Mouse (Mus musculus) forebrain, embryonic 14.5 days (tissue): ENCODE measurements around the gene Usp30. TPM values are rescaled to one million over a fixed set of nuclear protein-coding genes. Genes with fewer than 3 reads are reported as not detected.

Experiments
- ATAC-seq: fragments of 200-750 bp; cut with Nextera tagmentation; 2 replicates; pipeline ENCODE4 v1.8.0; 2017; ENCODE audit warnings: mild to moderate bottlenecking, moderate library complexity
- DNase-seq: peaks from one replicate; pipeline ENCODE4 v3.0.0-alpha.2; 2015; ENCODE audit warnings: low spot score
- H3K27ac ChIP-seq: fragments of 300-500 bp; sonication (generic); 2 replicates; pipeline ENCODE4 v1.5.1; 2014; ENCODE audit warnings: low read depth, mild to moderate bottlenecking, control low read depth, low read length, moderate library complexity
- H3K27me3 ChIP-seq: fragments of 300-500 bp; sonication (generic); replicated peaks from 2 replicates; pipeline ENCODE4 v1.6.1; 2014; ENCODE audit warnings: low read length, control low read depth, mixed read lengths; ENCODE audit not compliant: control insufficient read depth, insufficient read depth
- H3K36me3 ChIP-seq: fragments of 300-500 bp; sonication (generic); 2 replicates; pipeline ENCODE4 v1.6.1; 2014; ENCODE audit warnings: low read length, control low read depth; ENCODE audit not compliant: control insufficient read depth, insufficient read depth
- H3K4me1 ChIP-seq: fragments of 300-500 bp; sonication (generic); 2 replicates; pipeline ENCODE4 v1.6.1; 2014; ENCODE audit warnings: antibody characterized with exemption, low read length, control low read depth; ENCODE audit not compliant: control insufficient read depth, insufficient read depth
- H3K4me2 ChIP-seq: fragments of 300-500 bp; sonication (generic); 2 replicates; pipeline ENCODE4 v1.6.1; 2014; ENCODE audit warnings: mild to moderate bottlenecking, control low read depth, low read length
- H3K4me3 ChIP-seq: fragments of 300-500 bp; sonication (generic); 2 replicates; pipeline ENCODE4 v1.5.1; 2014; ENCODE audit warnings: low read depth, low read length, control low read depth
- H3K9ac ChIP-seq: fragments of 300-500 bp; sonication (generic); 2 replicates; pipeline ENCODE4 v1.6.1; 2014; ENCODE audit warnings: mild to moderate bottlenecking, low read length, control low read depth, moderate library complexity
- H3K9me3 ChIP-seq: fragments of 300-500 bp; sonication (generic); replicated peaks from 2 replicates; pipeline ENCODE4 v1.6.1; 2016; ENCODE audit warnings: low read length, control low read depth, mixed read lengths; ENCODE audit not compliant: control insufficient read depth
- WGBS: fragments of 180-500 bp; shearing (Covaris S2); extraction: QIAGEN DNeasy Blood & Tissue Kit; methylation state at CpG from one replicate; pipeline ENCODE4 v1.1.7; 2014; 5-methylcytosine and 5-hydroxymethylcytosine counted together
- polyA plus RNA-seq: library from polyadenylated mRNA; unstranded; fragments of >200 nt; fragmentation: Nextera tagmentation; extraction: Ambion mirVana; gene quantifications from 2 replicates; pipeline ENCODE4 v1.2.1, GENCODE M21; 2014

Gene Usp30
- polyA plus RNA-seq, 1 experiment from 2014 or later: 13.9 TPM

GRCm38 (mm10) chr5:114173458-114173857 lies 108.2 kb downstream of the Usp30 start:
- WGBS: 79% methylated on average over 7 of the region's 7 CpGs
- DNase-seq (no peak), ATAC-seq (no peak)

GRCm38 (mm10) chr5:114173877-114174581 lies 108.8 kb downstream of the Usp30 start:
- ATAC-seq: no peak
- Histone ChIP-seq H3K4me1 (peaks cover 2% of the 10 kb centered on the region; the same call in 1 of the 2 replicates), H3K27ac (no peak overlapping the region), H3K9me3 (no peaks in the 10 kb centered on the region), H3K4me2 (no peak overlapping the region), H3K9ac (no peak overlapping the region), H3K27me3 (peaks cover 6% of the 10 kb centered on the region; the same call in 1 of the 2 replicates), H3K4me3 (no peak overlapping the region), H3K36me3 (no peaks in the 10 kb centered on the region)
- WGBS: 34% methylated on average over 16 of the region's 16 CpGs
- DNase-seq: no peak

More at GRCm38 (mm10) chr5:114173458-114173857, 108.2 kb downstream of the Usp30 start:
- peaks cover 2% of the 10 kb centered on the region; the same call in 1 of the 2 replicates for H3K4me1 ChIP-seq
- no peak overlapping the region for H3K4me3 ChIP-seq
- no peaks in the 10 kb centered on the region for H3K36me3 ChIP-seq
- peaks cover 6% of the 10 kb centered on the region; the same call in 1 of the 2 replicates for H3K27me3 ChIP-seq
- H3K9me3 ChIP-seq: no peaks in the 10 kb centered on the region
- no peak overlapping the region for H3K27ac ChIP-seq
- H3K9ac ChIP-seq: no peak overlapping the region
- H3K4me2 ChIP-seq: no peak overlapping the region

Other genes with a start within 250 kb of the Usp30 start
- 1.8 and 1.9 TPM in 2 replicates for gene Selplg, start 232.8 kb upstream of the Usp30 start, polyA plus RNA-seq
- gene Coro1c, start 156.7 kb upstream of the Usp30 start, polyA plus RNA-seq: 169 and 193 TPM in 2 replicates
- gene Ssh1, start 71.6 kb upstream of the Usp30 start, polyA plus RNA-seq: 16.0 and 16.6 TPM in 2 replicates
- gene Dao, start 61.8 kb upstream of the Usp30 start, polyA plus RNA-seq: not detected in 2 replicates
- 60.5 and 80.1 TPM in 2 replicates for gene Svop, start 26.1 kb downstream of the Usp30 start, polyA plus RNA-seq
- 6.5 and 8.3 TPM in 2 replicates for gene Alkbh2, start 62.8 kb downstream of the Usp30 start, polyA plus RNA-seq
- gene Ung, start 64.9 kb downstream of the Usp30 start, polyA plus RNA-seq: 12.1 and 13.3 TPM in 2 replicates
- gene Acacb, start 81.1 kb downstream of the Usp30 start, polyA plus RNA-seq: 2.4 and 3.7 TPM in 2 replicates
- gene Foxn4, start 208.3 kb downstream of the Usp30 start, polyA plus RNA-seq: 0.09 and 0.14 TPM in 2 replicates
- gene Myo1h, start 223.7 kb downstream of the Usp30 start, polyA plus RNA-seq: 0.36 and 0.64 TPM in 2 replicates